Mouse (Mus musculus): Measurements from ENCODE around the gene Abca5. TPM values are rescaled to one million over a fixed set of nuclear protein-coding genes. Genes with fewer than 3 reads are reported as not detected.

Gene Abca5
- total RNA-seq, 1 experiment, result 4.0 TPM

DNA sequence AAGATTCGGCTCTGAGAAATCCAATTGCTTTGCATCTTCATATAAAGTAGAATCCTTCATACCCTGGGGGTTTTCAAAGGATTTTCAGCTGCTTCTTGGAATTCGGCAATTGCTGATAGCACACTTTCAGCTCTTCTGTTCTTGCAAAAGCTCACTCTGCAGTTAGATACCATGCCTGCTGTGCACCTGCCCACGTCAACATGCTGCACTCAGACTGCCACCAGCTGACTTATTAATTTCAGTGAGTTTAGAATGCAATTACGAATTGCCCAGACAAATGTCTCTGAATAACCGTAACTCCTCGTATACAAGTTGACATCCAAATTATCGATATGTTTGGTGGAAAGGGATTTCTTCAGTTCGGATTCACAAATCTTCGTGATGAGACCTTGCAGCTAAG is 36.5 kb upstream of the Abca5 start:
- H3K27ac ChIP-seq (ENCODE audit: insufficient read depth, low read depth, low read length, poor library complexity, severe bottlenecking), result no peak overlapping the region
- no peaks in the 10 kb centered on the region for H3K4me1 ChIP-seq (ENCODE audit: control insufficient read depth in 2 of 2, insufficient read depth in 2 of 2, low read length in 2 of 2, poor library complexity in 1 of 2)
- no peaks in the 10 kb centered on the region for H3K9me3 ChIP-seq (ENCODE audit: control insufficient read depth, insufficient read depth, low read depth, low read length)
- H3K36me3 ChIP-seq (ENCODE audit: control insufficient read depth, insufficient read depth, low read length, poor library complexity, severe bottlenecking), result no peaks in the 10 kb centered on the region
- H3K4me3 ChIP-seq (ENCODE audit: insufficient read depth in 1 of 2, low read depth in 1 of 2, low read length in 2 of 2, poor library complexity in 1 of 2, severe bottlenecking in 1 of 2), result no peak overlapping the region
- TF ChIP-seq CHD2 (IDR thresholded peaks at IDR 0.05; ENCODE audit: low read depth, low read length), result no peak
- TF ChIP-seq ZNF384 (IDR thresholded peaks at IDR 0.05; ENCODE audit: low read depth, low read length), result no peak
- TF ChIP-seq MAFK (IDR thresholded peaks at IDR 0.05; ENCODE audit: insufficient read depth, low read depth, low read length), result no peak
- H3K9ac ChIP-seq (ENCODE audit: insufficient read depth, low read depth, low read length, poor library complexity, severe bottlenecking), result no peak overlapping the region
- in situ Hi-C loops (cut with MboI; ENCODE audit: low sequenced_read_pairs in 2 of 2, unreplicated experiment in 2 of 2), result no loop called here
- DNase-seq (ENCODE audit: low read depth, low spot score), result no peak

DNA sequence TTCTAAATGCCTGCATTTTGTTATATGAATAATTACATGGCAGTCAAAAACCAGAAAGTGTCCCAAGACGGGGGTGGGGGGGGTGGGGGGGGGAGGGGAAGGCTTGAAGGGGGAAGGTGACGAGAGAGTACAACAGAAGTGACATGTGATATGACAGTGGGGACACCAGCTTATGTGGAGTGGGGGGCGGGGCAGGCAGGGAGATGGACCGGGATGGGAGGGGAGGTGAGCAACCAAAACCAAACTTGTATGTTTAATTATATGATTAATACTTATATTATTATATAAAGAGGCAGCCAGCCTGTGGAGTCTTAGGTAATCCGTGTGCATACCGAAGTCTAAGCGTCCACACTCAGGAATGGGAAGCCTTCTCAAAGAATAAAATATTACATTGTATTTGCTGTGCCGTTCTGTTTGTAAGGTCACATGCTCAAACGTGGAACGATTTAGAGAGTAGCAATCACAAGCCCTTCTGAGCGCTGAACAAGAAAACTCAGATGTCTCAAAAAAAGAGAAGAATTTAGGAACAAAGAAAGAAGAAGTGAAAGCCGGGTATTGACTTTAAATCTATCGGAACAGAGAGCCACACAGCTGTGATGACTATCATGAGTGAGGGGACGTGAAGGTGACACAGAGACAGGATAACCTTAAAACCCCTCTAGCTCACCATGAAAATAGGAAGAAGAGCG is 34.9 kb upstream of the Abca5 start:
- Histone ChIP-seq H3K4me1 (ENCODE audit: control insufficient read depth in 2 of 2, insufficient read depth in 2 of 2, low read length in 2 of 2, poor library complexity in 1 of 2) (no peaks in the 10 kb centered on the region), H3K27ac (ENCODE audit: insufficient read depth, low read depth, low read length, poor library complexity, severe bottlenecking) (no peak overlapping the region), H3K4me3 (ENCODE audit: insufficient read depth in 1 of 2, low read depth in 1 of 2, low read length in 2 of 2, poor library complexity in 1 of 2, severe bottlenecking in 1 of 2) (no peak overlapping the region), H3K9me3 (ENCODE audit: control insufficient read depth, insufficient read depth, low read depth, low read length) (no peaks in the 10 kb centered on the region), H3K36me3 (ENCODE audit: control insufficient read depth, insufficient read depth, low read length, poor library complexity, severe bottlenecking) (no peaks in the 10 kb centered on the region), H3K9ac (ENCODE audit: insufficient read depth, low read depth, low read length, poor library complexity, severe bottlenecking) (no peak overlapping the region)
- in situ Hi-C loops (cut with MboI; ENCODE audit: low sequenced_read_pairs in 2 of 2, unreplicated experiment in 2 of 2), result no loop called here
- no peak for TF ChIP-seq HCFC1 (IDR thresholded peaks at IDR 0.05; ENCODE audit: borderline replicate concordance, insufficient read depth, low read length)
- TF ChIP-seq ZNF384 (IDR thresholded peaks at IDR 0.05; ENCODE audit: low read depth, low read length), result no peak
- no peak for TF ChIP-seq CHD2 (IDR thresholded peaks at IDR 0.05; ENCODE audit: low read depth, low read length)
- TF ChIP-seq MAFK (IDR thresholded peaks at IDR 0.05; ENCODE audit: insufficient read depth, low read depth, low read length), result no peak
- no peak for TF ChIP-seq ZC3H11A (IDR thresholded peaks at IDR 0.05; ENCODE audit: borderline replicate concordance, low read depth, low read length)
- no peak for DNase-seq (ENCODE audit: low read depth, low spot score)

DNA sequence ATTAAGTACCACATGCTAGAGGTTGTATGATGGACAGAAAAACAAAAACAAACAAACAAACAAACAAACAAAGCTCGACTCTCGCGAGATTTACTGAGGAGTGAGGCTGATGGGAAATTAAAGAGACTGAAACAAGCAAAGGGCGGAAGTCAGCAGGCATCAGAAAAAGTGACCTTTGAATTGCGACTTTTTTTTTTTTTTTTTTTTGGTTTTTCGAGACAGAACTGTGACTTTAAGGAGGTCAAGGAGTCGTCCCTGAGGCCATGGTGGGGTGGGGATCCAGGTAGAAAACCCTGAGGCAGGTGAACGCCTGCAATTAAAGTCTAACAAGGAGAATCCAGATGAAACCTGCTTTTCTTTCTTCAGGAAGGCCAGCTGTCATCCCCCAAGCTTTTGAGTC is 34.3 kb upstream of the Abca5 start:
- no peaks in the 10 kb centered on the region for H3K36me3 ChIP-seq (ENCODE audit: control insufficient read depth, insufficient read depth, low read length, poor library complexity, severe bottlenecking)
- TF ChIP-seq CHD2 (IDR thresholded peaks at IDR 0.05; ENCODE audit: low read depth, low read length), result peak; percentile 88
- no peak for TF ChIP-seq ZC3H11A (IDR thresholded peaks at IDR 0.05; ENCODE audit: borderline replicate concordance, low read depth, low read length)
- no peak for TF ChIP-seq MAFK (IDR thresholded peaks at IDR 0.05; ENCODE audit: insufficient read depth, low read depth, low read length)
- TF ChIP-seq HCFC1 (IDR thresholded peaks at IDR 0.05; ENCODE audit: borderline replicate concordance, insufficient read depth, low read length), result no peak
- TF ChIP-seq ZNF384 (IDR thresholded peaks at IDR 0.05; ENCODE audit: low read depth, low read length), result peak; percentile 71; the same call in 1 of the 2 replicates
- no peak overlapping the region for H3K4me3 ChIP-seq (ENCODE audit: insufficient read depth in 1 of 2, low read depth in 1 of 2, low read length in 2 of 2, poor library complexity in 1 of 2, severe bottlenecking in 1 of 2)
- no peak overlapping the region for H3K27ac ChIP-seq (ENCODE audit: insufficient read depth, low read depth, low read length, poor library complexity, severe bottlenecking)
- in situ Hi-C loops (cut with MboI; ENCODE audit: low sequenced_read_pairs in 2 of 2, unreplicated experiment in 2 of 2), result no loop called here
- no peaks in the 10 kb centered on the region for H3K9me3 ChIP-seq (ENCODE audit: control insufficient read depth, insufficient read depth, low read depth, low read length)
- peak; percentile 40 for DNase-seq (ENCODE audit: low read depth, low spot score)
- no peak overlapping the region for H3K9ac ChIP-seq (ENCODE audit: insufficient read depth, low read depth, low read length, poor library complexity, severe bottlenecking)
- no peaks in the 10 kb centered on the region for H3K4me1 ChIP-seq (ENCODE audit: control insufficient read depth in 2 of 2, insufficient read depth in 2 of 2, low read length in 2 of 2, poor library complexity in 1 of 2)

DNA sequence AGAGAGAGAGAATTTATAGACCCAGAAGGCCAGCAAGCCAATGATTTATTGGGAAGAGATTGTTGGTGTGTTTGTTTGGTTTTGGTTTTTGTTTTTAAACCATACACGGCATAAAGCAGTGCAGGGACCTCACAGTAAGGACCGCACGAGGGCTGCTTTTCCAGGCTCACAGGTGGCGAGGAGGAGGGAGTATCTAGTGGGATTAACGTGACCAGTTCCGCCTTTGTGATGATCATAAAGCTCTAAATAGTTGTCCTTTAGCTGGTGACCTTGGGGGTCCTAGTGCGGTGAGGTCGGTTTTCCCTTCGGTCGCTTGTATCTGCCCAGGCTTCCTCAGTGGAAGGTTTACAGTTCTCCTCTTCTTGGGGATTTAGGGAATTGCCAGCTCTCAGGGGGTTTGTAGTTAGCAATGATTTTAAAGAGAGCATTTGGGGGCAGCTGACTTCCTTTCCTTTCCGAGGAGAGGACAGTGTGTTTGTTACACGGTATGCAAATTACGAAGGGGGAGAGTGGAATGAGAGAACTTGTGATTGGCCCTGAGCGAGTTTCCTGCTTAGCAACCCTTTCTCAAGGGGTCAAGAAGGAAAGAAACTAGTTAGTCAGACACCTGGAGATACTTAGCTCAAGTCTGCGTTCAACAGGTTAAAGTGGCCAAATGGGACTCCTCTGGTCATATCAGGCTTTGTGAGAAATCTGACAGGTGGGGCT is 31.9 kb upstream of the Abca5 start:
- H3K9ac ChIP-seq (ENCODE audit: insufficient read depth, low read depth, low read length, poor library complexity, severe bottlenecking), result no peak overlapping the region
- TF ChIP-seq MAFK (IDR thresholded peaks at IDR 0.05; ENCODE audit: insufficient read depth, low read depth, low read length) (no peak), ZC3H11A (IDR thresholded peaks at IDR 0.05; ENCODE audit: borderline replicate concordance, low read depth, low read length) (no peak), HCFC1 (IDR thresholded peaks at IDR 0.05; ENCODE audit: borderline replicate concordance, insufficient read depth, low read length) (no peak)
- no peaks in the 10 kb centered on the region for H3K4me1 ChIP-seq (ENCODE audit: control insufficient read depth in 2 of 2, insufficient read depth in 2 of 2, low read length in 2 of 2, poor library complexity in 1 of 2)
- H3K27ac ChIP-seq (ENCODE audit: insufficient read depth, low read depth, low read length, poor library complexity, severe bottlenecking), result no peak overlapping the region
- no peaks in the 10 kb centered on the region for H3K9me3 ChIP-seq (ENCODE audit: control insufficient read depth, insufficient read depth, low read depth, low read length)
- in situ Hi-C loops (cut with MboI; ENCODE audit: low sequenced_read_pairs in 2 of 2, unreplicated experiment in 2 of 2), result loop anchor here (5.0 to 10.0 kb wide), 2 partner anchors 115 to 123 kb away; no protein-coding TSS in a partner anchor
- no peak overlapping the region for H3K4me3 ChIP-seq (ENCODE audit: insufficient read depth in 1 of 2, low read depth in 1 of 2, low read length in 2 of 2, poor library complexity in 1 of 2, severe bottlenecking in 1 of 2)
- H3K36me3 ChIP-seq (ENCODE audit: control insufficient read depth, insufficient read depth, low read length, poor library complexity, severe bottlenecking), result no peaks in the 10 kb centered on the region
- DNase-seq (ENCODE audit: low read depth, low spot score), result no peak
